Mouse (Mus musculus): Measurements from ENCODE around the gene Gm10318.

- no peak for TF ChIP-seq POLR2A (IDR thresholded peaks at IDR 0.05; ENCODE audit: borderline replicate concordance, insufficient read depth, low read length)
- no peak for TF ChIP-seq CTCF (IDR thresholded peaks at IDR 0.05; ENCODE audit: borderline replicate concordance, insufficient read depth, low read depth, low read length)
Observed at GRCm38 (mm10) chr10:77835647-77836046, 17.0 kb upstream of the Gm10318 start, which contains the start of gene Krtap10-10.
